In the genomic region with DNA sequence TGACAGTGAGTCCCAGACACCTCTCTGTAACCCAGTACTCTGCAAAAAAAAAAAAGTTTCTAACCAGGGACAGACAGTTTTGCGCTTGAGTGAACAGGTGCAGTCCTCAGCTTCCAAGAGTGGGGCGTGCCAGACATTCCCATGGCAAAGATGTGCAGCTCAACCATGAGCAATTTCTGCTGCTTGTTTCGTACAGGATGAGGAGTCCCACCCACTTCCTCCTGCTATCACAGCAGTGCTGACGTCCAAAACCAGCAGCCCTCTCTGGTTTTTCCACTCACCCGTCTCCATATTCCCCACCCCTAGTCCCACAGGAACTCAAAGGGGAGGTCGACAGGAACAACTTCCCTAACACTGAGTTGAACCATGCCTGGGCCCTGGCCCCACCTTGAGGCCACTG, we compare ENCODE assay signal across 8 mouse cellular contexts. TPM values are rescaled to one million over a fixed set of nuclear protein-coding genes. Genes with fewer than 3 reads are reported as not detected.
DNase-seq lines count a peak whose midpoint lies in the region; ATAC-seq lines count a peak whose summit lies in the region.

No protein-coding gene starts in this region.

- DNase-seq in frontal cortex, postnatal 36 days (ENCODE audit: low spot score in 2 of 2), result peak; percentile 38 to 52
- no peak for DNase-seq in frontal cortex, postnatal 25 days (ENCODE audit: low spot score in 2 of 2)
- DNase-seq in spleen, postnatal 36 days (ENCODE audit: low spot score in 2 of 2), result peak; percentile 26 to 37
- DNase-seq in spleen, postnatal 4 days (ENCODE audit: low spot score in 2 of 2), result no peak
- no peak for DNase-seq in adrenal gland, postnatal 10 days

- no peak overlapping the region for H3K9ac ChIP-seq in kidney, embryonic 15.5 days
- no peak overlapping the region for H3K9ac ChIP-seq in neural tube, embryonic 15.5 days (replicated peaks)
- H3K9ac ChIP-seq in forebrain, embryonic 16.5 days (replicated peaks; ENCODE audit: low read depth, low read length), result no peak overlapping the region

- ATAC-seq in kidney, embryonic 15.5 days (replicated peaks; ENCODE audit: low FRiP score), result no peak
- ATAC-seq in neural tube, embryonic 15.5 days (ENCODE audit: low FRiP score), result no peak
- no peak for ATAC-seq in forebrain, embryonic 16.5 days

- no peaks in the 10 kb centered on the region for H3K36me3 ChIP-seq in kidney, embryonic 15.5 days
- no peaks in the 10 kb centered on the region for H3K36me3 ChIP-seq in neural tube, embryonic 15.5 days
- H3K36me3 ChIP-seq in forebrain, embryonic 16.5 days (ENCODE audit: control insufficient read depth, insufficient read depth), result no peaks in the 10 kb centered on the region

- 41% methylated on average over 6 of the region's 6 CpGs for WGBS in kidney, embryonic 15.5 days
- 67% methylated on average over 6 of the region's 6 CpGs for WGBS in neural tube, embryonic 15.5 days
- WGBS in forebrain, embryonic 16.5 days, result 61% methylated on average over 6 of the region's 6 CpGs

- H3K9me3 ChIP-seq in kidney, embryonic 15.5 days (replicated peaks), result no peaks in the 10 kb centered on the region
- H3K9me3 ChIP-seq in neural tube, embryonic 15.5 days (replicated peaks), result no peaks in the 10 kb centered on the region
- H3K9me3 ChIP-seq in forebrain, embryonic 16.5 days (ENCODE audit: control insufficient read depth, low read length), result no peaks in the 10 kb centered on the region

- H3K27me3 ChIP-seq in kidney, embryonic 15.5 days, result peaks cover 38% of the 10 kb centered on the region
- peaks cover 22% of the 10 kb centered on the region; the same call in 1 of the 2 replicates for H3K27me3 ChIP-seq in neural tube, embryonic 15.5 days (replicated peaks)
- peaks cover 34% of the 10 kb centered on the region for H3K27me3 ChIP-seq in forebrain, embryonic 16.5 days (replicated peaks; ENCODE audit: control insufficient read depth, insufficient read depth, low read length)

- H3K4me3 ChIP-seq in kidney, embryonic 15.5 days (replicated peaks), result no peak overlapping the region
- H3K4me3 ChIP-seq in neural tube, embryonic 15.5 days (replicated peaks), result no peak overlapping the region
- H3K4me3 ChIP-seq in forebrain, embryonic 16.5 days (replicated peaks; ENCODE audit: low read length), result no peak overlapping the region

- peak overlapping the region; percentile 80; the same call in 1 of the 2 replicates for H3K4me2 ChIP-seq in kidney, embryonic 15.5 days
- H3K4me2 ChIP-seq in neural tube, embryonic 15.5 days, result peak overlapping the region; percentile 68
- H3K4me2 ChIP-seq in forebrain, embryonic 16.5 days (ENCODE audit: low read length), result no peak overlapping the region; the same call in 1 of the 2 replicates

- H3K27ac ChIP-seq in kidney, embryonic 15.5 days, result peak overlapping the region; percentile 33; the same call in 1 of the 2 replicates
- H3K27ac ChIP-seq in neural tube, embryonic 15.5 days (replicated peaks), result no peak overlapping the region
- H3K27ac ChIP-seq in forebrain, embryonic 16.5 days (ENCODE audit: low read length), result no peak overlapping the region

- peaks cover 57% of the 10 kb centered on the region for H3K4me1 ChIP-seq in kidney, embryonic 15.5 days
- H3K4me1 ChIP-seq in neural tube, embryonic 15.5 days, result peaks cover 45% of the 10 kb centered on the region
- peaks cover 33% of the 10 kb centered on the region for H3K4me1 ChIP-seq in forebrain, embryonic 16.5 days (replicated peaks; ENCODE audit: control insufficient read depth, insufficient read depth, low read length)

RNA-seq across cellular contexts. Expression of gene Atg9b, which starts 7.5 kb away (rescaled TPM):
- polyA plus RNA-seq in kidney, embryonic 15.5 days (2015; fragmentation: Nextera tagmentation; extraction: Ambion mirVana), result 0.82 and 1.1 TPM in 2 replicates
- polyA plus RNA-seq in neural tube, embryonic 15.5 days (2015; fragmentation: Nextera tagmentation; extraction: Ambion mirVana), result 4.0 and 4.8 TPM in 2 replicates
- under 1 TPM; 0.60 to 0.67 TPM for total RNA-seq in adrenal gland, postnatal 10 days (2021)
- polyA plus RNA-seq in forebrain, embryonic 16.5 days (2015; fragmentation: Nextera tagmentation; extraction: Ambion mirVana), result 1.8 and 1.9 TPM in 2 replicates

RNA-seq across cellular contexts. Expression of gene Abcb8, which starts 9.1 kb away (rescaled TPM):
- 59.2 and 62.0 TPM in 2 replicates for polyA plus RNA-seq in kidney, embryonic 15.5 days (2015; fragmentation: Nextera tagmentation; extraction: Ambion mirVana)
- polyA plus RNA-seq in neural tube, embryonic 15.5 days (2015; fragmentation: Nextera tagmentation; extraction: Ambion mirVana), result 49.4 and 52.2 TPM in 2 replicates
- total RNA-seq in adrenal gland, postnatal 10 days (2021), result 100 to 1,000 TPM in 1 of 2 experiments, 10 to 100 TPM in 1; 93.7 to 116 TPM
- polyA plus RNA-seq in forebrain, embryonic 16.5 days (2015; fragmentation: Nextera tagmentation; extraction: Ambion mirVana), result 46.1 and 58.1 TPM in 2 replicates

RNA-seq across cellular contexts. Expression of gene Nos3, which starts 19.8 kb away (rescaled TPM):
- polyA plus RNA-seq in kidney, embryonic 15.5 days (2015; fragmentation: Nextera tagmentation; extraction: Ambion mirVana), result 15.4 and 18.4 TPM in 2 replicates
- 9.3 and 10.6 TPM in 2 replicates for polyA plus RNA-seq in neural tube, embryonic 15.5 days (2015; fragmentation: Nextera tagmentation; extraction: Ambion mirVana)
- 10 to 100 TPM; 16.3 to 16.6 TPM for total RNA-seq in adrenal gland, postnatal 10 days (2021)
- 7.5 and 9.9 TPM in 2 replicates for polyA plus RNA-seq in forebrain, embryonic 16.5 days (2015; fragmentation: Nextera tagmentation; extraction: Ambion mirVana)

RNA-seq across cellular contexts. Expression of gene Asic3, which starts 28.8 kb away (rescaled TPM):
- 0.39 and 0.53 TPM in 2 replicates for polyA plus RNA-seq in kidney, embryonic 15.5 days (2015; fragmentation: Nextera tagmentation; extraction: Ambion mirVana)
- polyA plus RNA-seq in neural tube, embryonic 15.5 days (2015; fragmentation: Nextera tagmentation; extraction: Ambion mirVana), result 1.6 and 2.4 TPM in 2 replicates
- total RNA-seq in adrenal gland, postnatal 10 days (2021), result under 1 TPM; 0.54 to 0.76 TPM
- 0.14 and 0.36 TPM in 2 replicates for polyA plus RNA-seq in forebrain, embryonic 16.5 days (2015; fragmentation: Nextera tagmentation; extraction: Ambion mirVana)

RNA-seq across cellular contexts. Expression of gene Kcnh2, which starts 33.0 kb away (rescaled TPM):
- polyA plus RNA-seq in kidney, embryonic 15.5 days (2015; fragmentation: Nextera tagmentation; extraction: Ambion mirVana), result 7.1 and 7.2 TPM in 2 replicates
- polyA plus RNA-seq in neural tube, embryonic 15.5 days (2015; fragmentation: Nextera tagmentation; extraction: Ambion mirVana), result 12.7 and 18.2 TPM in 2 replicates
- 10 to 100 TPM; 12.8 to 23.1 TPM for total RNA-seq in adrenal gland, postnatal 10 days (2021)
- 4.7 and 6.2 TPM in 2 replicates for polyA plus RNA-seq in forebrain, embryonic 16.5 days (2015; fragmentation: Nextera tagmentation; extraction: Ambion mirVana)

Comparison
In these comparisons a context has a peak if more than half of its experiments do, and no peak if none do; other contexts are left out.
1. DNase-seq: peak in frontal cortex, postnatal 36 days (2 of 2) and spleen, postnatal 36 days (2 of 2); none in frontal cortex, postnatal 25 days (0 of 2), spleen, postnatal 4 days (0 of 2) and adrenal gland, postnatal 10 days (single experiment).